Mouse (Mus musculus): ENCODE results near the gene Ccdc97.

DNA sequence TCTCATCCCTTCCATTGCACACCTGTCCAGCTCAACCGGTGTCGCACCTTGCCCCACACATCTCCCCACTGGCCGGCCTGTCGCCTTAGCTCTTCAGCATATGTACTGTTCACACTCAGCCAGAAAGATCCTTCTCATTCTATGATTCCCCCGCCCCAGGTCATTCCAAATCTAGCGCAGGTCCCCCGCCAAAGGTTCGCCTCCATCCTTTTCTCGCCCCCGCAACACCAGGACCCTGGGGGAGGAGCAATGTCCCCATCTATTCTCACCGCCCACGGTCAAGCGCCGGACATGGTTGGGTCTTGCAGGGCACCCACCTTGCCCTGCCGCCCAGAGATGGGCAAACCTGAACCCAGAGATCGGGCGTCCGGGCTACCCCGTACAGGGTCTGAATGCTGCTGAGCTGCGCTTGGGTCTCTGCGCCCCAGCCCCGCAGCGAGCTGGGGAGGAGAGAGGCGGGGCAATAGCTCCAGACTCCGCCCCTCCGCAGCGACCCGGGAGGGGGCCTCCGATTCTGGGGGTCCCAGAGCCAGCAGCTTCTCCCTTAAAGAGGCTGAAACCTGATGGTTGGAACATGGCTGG, 44.1 kb downstream of the Ccdc97 start, which contains the start of gene Tmem91:
- TF ChIP-seq CTCF (IDR thresholded peaks at IDR 0.05; ENCODE audit: insufficient read depth, low read length) (no peak), POLR2A (IDR thresholded peaks at IDR 0.05; ENCODE audit: borderline replicate concordance, extremely low read depth, low read depth, low read length) (no peak)
